Mouse (Mus musculus) heart, postnatal 0 days (tissue): ENCODE measurements around the gene Ccdc151.

Experiments
- CTCF ChIP-seq: IDR thresholded peaks from 2 replicates; pipeline ENCODE4 v1.5.1; 2016; ENCODE audit warnings: antibody characterized with exemption, control low read depth, low read depth
- EP300 ChIP-seq: IDR thresholded peaks from 2 replicates; pipeline ENCODE4 v1.6.1; 2016; ENCODE audit warnings: antibody characterized with exemption, low read depth

GRCm38 (mm10) chr9:22035300-22036044, 33.0 kb upstream of the Ccdc151 start:
- TF ChIP-seq CTCF (no peak), EP300 (no peak)
